Mouse (Mus musculus): Measurements from ENCODE around the gene Wdfy1. TPM values are rescaled to one million over a fixed set of nuclear protein-coding genes. Genes with fewer than 3 reads are reported as not detected.

Gene Wdfy1
- polyA plus RNA-seq, 1 experiment from 2014 or later, result 54.7 TPM

- Histone ChIP-seq H3K4me2 (ENCODE audit: low read depth) (no peak overlapping the region), H3K27ac (ENCODE audit: low read depth, low read length) (no peak overlapping the region), H3K4me1 (ENCODE audit: control insufficient read depth, insufficient read depth, low read length) (0 out of 2 replicates have a peak, but pooled peaks cover 6% of the 10 kb centered on the region), H3K9ac (ENCODE audit: low read length) (no peak overlapping the region), H3K9me3 (ENCODE audit: control insufficient read depth, low read length) (no peaks in the 10 kb centered on the region), H3K36me3 (ENCODE audit: control insufficient read depth, insufficient read depth, low read length) (no peaks in the 10 kb centered on the region), H3K4me3 (ENCODE audit: low read depth, low read length) (no peak overlapping the region), H3K27me3 (ENCODE audit: control insufficient read depth, insufficient read depth, low read length) (peaks cover 15% of the 10 kb centered on the region)
- ATAC-seq (ENCODE audit: insufficient read depth, low FRiP score, low TSS enrichment), result no peak
- no peak for DNase-seq (ENCODE audit: low spot score)
- 86% methylated on average over 9 of the region's 9 CpGs for WGBS
Measured at GRCm38 (mm10) chr1:79669419-79669974, 106.4 kb downstream of the Wdfy1 start.

DNA sequence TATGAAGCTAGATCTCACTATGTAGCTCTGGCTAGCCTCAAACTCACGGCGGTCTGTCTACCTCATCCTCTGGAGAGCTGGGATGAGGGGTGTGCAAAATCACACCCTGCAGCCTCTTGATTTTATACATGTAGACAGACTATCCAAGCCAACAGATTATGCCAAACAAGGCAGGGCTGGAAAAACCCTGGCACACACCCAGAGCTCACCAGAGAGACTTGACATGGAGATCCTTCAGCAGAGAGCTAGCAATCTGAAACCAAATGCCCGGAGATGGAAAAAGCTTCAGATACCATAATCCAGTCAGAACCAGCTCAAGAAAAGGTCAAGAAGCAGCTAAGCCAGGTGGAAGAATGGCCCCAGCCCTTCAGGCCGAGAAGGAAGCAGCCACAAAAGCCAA, 111.0 kb downstream of the Wdfy1 start:
- Histone ChIP-seq H3K4me2 (ENCODE audit: low read depth) (no peak overlapping the region), H3K9me3 (ENCODE audit: control insufficient read depth, low read length) (no peaks in the 10 kb centered on the region), H3K27me3 (ENCODE audit: control insufficient read depth, insufficient read depth, low read length) (no peaks in the 10 kb centered on the region), H3K36me3 (ENCODE audit: control insufficient read depth, insufficient read depth, low read length) (no peaks in the 10 kb centered on the region), H3K4me3 (ENCODE audit: low read depth, low read length) (no peak overlapping the region), H3K4me1 (ENCODE audit: control insufficient read depth, insufficient read depth, low read length) (no peaks in the 10 kb centered on the region), H3K9ac (ENCODE audit: low read length) (no peak overlapping the region), H3K27ac (ENCODE audit: low read depth, low read length) (no peak overlapping the region)
- DNase-seq (ENCODE audit: low spot score), result no peak
- WGBS, result 82% methylated on average over 4 of the region's 4 CpGs
- ATAC-seq (ENCODE audit: insufficient read depth, low FRiP score, low TSS enrichment), result no peak

- H3K9me3 ChIP-seq (ENCODE audit: control insufficient read depth, low read length), result no peaks in the 10 kb centered on the region
- DNase-seq (ENCODE audit: low spot score) (no peak), ATAC-seq (ENCODE audit: insufficient read depth, low FRiP score, low TSS enrichment) (no peak)
- H3K36me3 ChIP-seq (ENCODE audit: control insufficient read depth, insufficient read depth, low read length), result no peaks in the 10 kb centered on the region
- WGBS, result 86% methylated on average over 7 of the region's 7 CpGs
- no peaks in the 10 kb centered on the region for H3K27me3 ChIP-seq (ENCODE audit: control insufficient read depth, insufficient read depth, low read length)
- H3K9ac ChIP-seq (ENCODE audit: low read length), result no peak overlapping the region
- H3K4me2 ChIP-seq (ENCODE audit: low read depth), result no peak overlapping the region
- no peak overlapping the region for H3K4me3 ChIP-seq (ENCODE audit: low read depth, low read length)
- H3K27ac ChIP-seq (ENCODE audit: low read depth, low read length), result no peak overlapping the region
- no peaks in the 10 kb centered on the region for H3K4me1 ChIP-seq (ENCODE audit: control insufficient read depth, insufficient read depth, low read length)
Measured at GRCm38 (mm10) chr1:79659598-79659997, 116.3 kb downstream of the Wdfy1 start.

- WGBS, result 67% methylated on average over 1 of the region's 1 CpGs
Measured at GRCm38 (mm10) chr1:79657411-79657810, 118.5 kb downstream of the Wdfy1 start.

GRCm38 (mm10) chr1:79655819-79656555, 120.0 kb downstream of the Wdfy1 start:
- Histone ChIP-seq H3K27ac (ENCODE audit: low read depth, low read length) (no peak overlapping the region), H3K4me3 (ENCODE audit: low read depth, low read length) (no peak overlapping the region), H3K4me2 (ENCODE audit: low read depth) (no peak overlapping the region), H3K4me1 (ENCODE audit: control insufficient read depth, insufficient read depth, low read length) (no peaks in the 10 kb centered on the region), H3K27me3 (ENCODE audit: control insufficient read depth, insufficient read depth, low read length) (no peaks in the 10 kb centered on the region), H3K9ac (ENCODE audit: low read length) (no peak overlapping the region), H3K9me3 (ENCODE audit: control insufficient read depth, low read length) (no peaks in the 10 kb centered on the region), H3K36me3 (ENCODE audit: control insufficient read depth, insufficient read depth, low read length) (no peaks in the 10 kb centered on the region)
- DNase-seq (ENCODE audit: low spot score) (no peak), ATAC-seq (ENCODE audit: insufficient read depth, low FRiP score, low TSS enrichment) (no peak)
- WGBS, result 86% methylated on average over 4 of the region's 4 CpGs

More at GRCm38 (mm10) chr1:79657411-79657810, 118.5 kb downstream of the Wdfy1 start:
- H3K4me3 ChIP-seq (ENCODE audit: low read depth, low read length), result no peak overlapping the region
- DNase-seq (ENCODE audit: low spot score) (no peak), ATAC-seq (ENCODE audit: insufficient read depth, low FRiP score, low TSS enrichment) (no peak)
- no peaks in the 10 kb centered on the region for H3K27me3 ChIP-seq (ENCODE audit: control insufficient read depth, insufficient read depth, low read length)
- H3K9me3 ChIP-seq (ENCODE audit: control insufficient read depth, low read length), result no peaks in the 10 kb centered on the region
- no peaks in the 10 kb centered on the region for H3K4me1 ChIP-seq (ENCODE audit: control insufficient read depth, insufficient read depth, low read length)
- no peak overlapping the region for H3K4me2 ChIP-seq (ENCODE audit: low read depth)
- H3K9ac ChIP-seq (ENCODE audit: low read length), result no peak overlapping the region
- no peaks in the 10 kb centered on the region for H3K36me3 ChIP-seq (ENCODE audit: control insufficient read depth, insufficient read depth, low read length)
- no peak overlapping the region for H3K27ac ChIP-seq (ENCODE audit: low read depth, low read length)

DNA sequence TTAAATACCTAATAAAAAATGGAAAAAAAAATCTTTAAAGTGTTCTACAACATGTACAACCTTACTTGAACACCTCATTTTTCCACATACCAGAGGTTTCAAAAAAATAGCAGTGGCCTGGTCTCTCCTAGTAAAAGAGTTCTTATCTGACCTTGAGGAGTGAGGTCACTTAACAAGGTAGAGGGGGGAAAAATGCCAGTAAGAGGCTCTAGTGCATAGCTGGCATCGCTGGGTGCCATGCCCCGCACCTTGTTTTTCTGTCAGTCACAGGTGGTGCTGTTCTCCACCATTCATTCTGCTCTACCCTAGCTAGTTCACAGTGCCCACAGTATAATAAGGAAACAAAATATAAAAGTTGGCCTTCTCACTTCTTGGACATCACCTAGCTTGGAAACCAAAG, 121.0 kb downstream of the Wdfy1 start:
- H3K36me3 ChIP-seq (ENCODE audit: control insufficient read depth, insufficient read depth, low read length), result no peaks in the 10 kb centered on the region
- no peak for ATAC-seq (ENCODE audit: insufficient read depth, low FRiP score, low TSS enrichment)
- no peaks in the 10 kb centered on the region for H3K4me1 ChIP-seq (ENCODE audit: control insufficient read depth, insufficient read depth, low read length)

More for the DNA sequence above, 121.0 kb downstream of the Wdfy1 start:
- no peaks in the 10 kb centered on the region for H3K9me3 ChIP-seq (ENCODE audit: control insufficient read depth, low read length)
- no peak overlapping the region for H3K27ac ChIP-seq (ENCODE audit: low read depth, low read length)
- H3K9ac ChIP-seq (ENCODE audit: low read length), result no peak overlapping the region
- WGBS, result 91% methylated on average over 2 of the region's 2 CpGs
- no peaks in the 10 kb centered on the region for H3K27me3 ChIP-seq (ENCODE audit: control insufficient read depth, insufficient read depth, low read length)
- no peak overlapping the region for H3K4me3 ChIP-seq (ENCODE audit: low read depth, low read length)
- no peak for DNase-seq (ENCODE audit: low spot score)
- no peak overlapping the region for H3K4me2 ChIP-seq (ENCODE audit: low read depth)

Other genes starting within 250 kb of the Wdfy1 start
- gene Ap1s3, start 104.2 kb downstream of the Wdfy1 start, polyA plus RNA-seq (2014; fragmentation: Nextera tagmentation; extraction: Ambion mirVana), result 0.16 TPM in 1 of 2 replicates, not detected in the other
- 51.8 and 54.8 TPM in 2 replicates for gene Mrpl44, start 125 bp downstream of the Wdfy1 start, polyA plus RNA-seq (2014; fragmentation: Nextera tagmentation; extraction: Ambion mirVana)
- 116 and 122 TPM in 2 replicates for gene Serpine2, start 85.0 kb upstream of the Wdfy1 start, polyA plus RNA-seq (2014; fragmentation: Nextera tagmentation; extraction: Ambion mirVana)

Data from neural tube, embryonic 11.5 days (tissue).